Mouse (Mus musculus) spleen, adult 12 weeks (tissue): ENCODE measurements around the gene Arf3.

Source experiments
- DNase-seq: peaks from one replicate; pipeline ENCODE4 v3.0.0; 2022; ENCODE audit warnings: low spot score

Arf3 gene

GRCm38 (mm10) chr15:98790761-98791160 lies 27.7 kb upstream of the Arf3 start:
- DNase-seq, result no peak

GRCm38 (mm10) chr15:98789661-98790535 lies 26.9 kb upstream of the Arf3 start, which contains the start of gene Wnt1:
Wnt1 (plus strand) TSS chr15:98789857.
- DNase-seq, result no peak

- DNase-seq, result no peak
These were observed 26.1 kb upstream of the Arf3 start for GRCm38 (mm10) chr15:98788972-98789660.

GRCm38 (mm10) chr15:98787930-98788329 lies 24.9 kb upstream of the Arf3 start:
- no peak for DNase-seq

GRCm38 (mm10) chr15:98785744-98786143 lies 22.7 kb upstream of the Arf3 start:
- no peak for DNase-seq

GRCm38 (mm10) chr15:98781166-98781565 lies 18.2 kb upstream of the Arf3 start:
- DNase-seq, result no peak

GRCm38 (mm10) chr15:98780573-98780972 lies 17.6 kb upstream of the Arf3 start:
- DNase-seq, result no peak

GRCm38 (mm10) chr15:98780075-98780474 lies 17.1 kb upstream of the Arf3 start:
- DNase-seq, result no peak

GRCm38 (mm10) chr15:98778806-98779205 lies 15.8 kb upstream of the Arf3 start:
- no peak for DNase-seq

- DNase-seq, result no peak
These were observed 15.3 kb upstream of the Arf3 start for GRCm38 (mm10) chr15:98778191-98778770.

- DNase-seq, result no peak
These were observed 14.7 kb upstream of the Arf3 start, which contains the start of gene Wnt10b for GRCm38 (mm10) chr15:98777762-98778161. Wnt10b (minus strand) TSS chr15:98778150.

GRCm38 (mm10) chr15:98777005-98777616 lies 14.1 kb upstream of the Arf3 start:
- DNase-seq, result no peak

- no peak for DNase-seq
These were observed 13.4 kb upstream of the Arf3 start for GRCm38 (mm10) chr15:98776280-98777004.

GRCm38 (mm10) chr15:98775533-98775932 lies 12.5 kb upstream of the Arf3 start:
- no peak for DNase-seq

- DNase-seq, result no peak
These were observed 11.1 kb upstream of the Arf3 start for GRCm38 (mm10) chr15:98774096-98774495.

GRCm38 (mm10) chr15:98772511-98773211 lies 9.6 kb upstream of the Arf3 start:
- DNase-seq, result no peak

GRCm38 (mm10) chr15:98771813-98772425 lies 8.9 kb upstream of the Arf3 start:
- no peak for DNase-seq

- DNase-seq, result no peak
These were observed 5.2 kb upstream of the Arf3 start for GRCm38 (mm10) chr15:98768259-98768658.

GRCm38 (mm10) chr15:98765929-98766328 lies 2.9 kb upstream of the Arf3 start:
- no peak for DNase-seq

- DNase-seq, result no peak
These were observed 803 bp downstream of the Arf3 start for GRCm38 (mm10) chr15:98762201-98762621.

- no peak for DNase-seq
These were observed 8.9 kb downstream of the Arf3 start for GRCm38 (mm10) chr15:98754125-98754524.
